Mouse (Mus musculus) G1E (cell line): Measurements from ENCODE around the gene Mdm2.

Source experiments
- CTCF ChIP-seq: IDR thresholded peaks from 2 replicates; pipeline ENCODE4 v1.5.1; 2012; ENCODE audit warnings: low read depth, low read length, inconsistent platforms, mixed read lengths
- POLR2AphosphoS5 ChIP-seq: IDR thresholded peaks from 2 replicates; pipeline ENCODE4 v1.6.1; 2012; ENCODE audit warnings: low read depth, low read length, inconsistent platforms; ENCODE audit not compliant: insufficient replicate concordance

DNA sequence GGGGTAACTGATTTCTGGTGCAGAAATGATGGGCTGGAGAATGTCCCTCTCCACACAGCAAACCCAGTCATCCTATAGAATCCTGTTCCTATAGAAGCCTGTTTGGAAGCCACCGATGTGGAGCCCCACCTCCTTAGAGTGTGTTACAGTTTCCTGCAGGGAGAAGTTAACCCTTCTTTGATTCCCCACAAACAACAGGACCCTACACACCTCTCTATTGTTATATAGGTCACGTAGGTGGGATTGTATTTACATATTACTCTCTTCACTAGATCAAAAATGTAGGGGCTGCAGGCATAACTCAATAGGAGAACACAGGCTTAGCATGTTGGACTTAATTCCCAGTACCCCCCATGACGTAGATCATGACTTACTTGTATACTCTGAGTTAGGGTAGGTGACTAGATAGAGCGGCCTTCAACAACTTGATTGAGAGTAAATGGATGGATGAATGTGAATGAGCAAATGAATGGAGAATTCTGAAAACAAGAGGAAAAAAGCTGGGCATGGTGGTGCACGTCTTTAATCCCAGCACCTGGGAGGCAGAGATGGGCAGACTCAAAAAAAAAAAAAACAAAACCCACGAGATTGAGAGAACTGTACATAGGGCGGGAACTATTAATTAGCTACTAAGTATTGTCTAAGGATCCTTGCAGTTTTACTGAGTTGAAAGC lies 53.4 kb downstream of the Mdm2 start:
- TF ChIP-seq CTCF (no peak), POLR2AphosphoS5 (no peak)
